Mouse (Mus musculus): ENCODE data around the gene St5. TPM values are rescaled to one million over a fixed set of nuclear protein-coding genes. Genes with fewer than 3 reads are reported as not detected.

St5 gene
- polyA plus RNA-seq, 1 experiment from 2014 or later, result 26.2 TPM

GRCm38 (mm10) chr7:109511838-109512237 is 191.6 kb downstream of the St5 start:
- Histone ChIP-seq H3K4me1 (replicated peaks) (peaks cover 9% of the 10 kb centered on the region), H3K4me3 (no peak overlapping the region), H3K9me3 (no peaks in the 10 kb centered on the region), H3K27me3 (no peaks in the 10 kb centered on the region), H3K36me3 (no peaks in the 10 kb centered on the region), H3K9ac (no peak overlapping the region), H3K27ac (replicated peaks) (no peak overlapping the region), H3K4me2 (no peak overlapping the region)
- ATAC-seq (ENCODE audit: low FRiP score, low read depth), result no peak
- WGBS, result 96% methylated on average over 3 of the region's 3 CpGs

- Histone ChIP-seq H3K4me3 (no peak overlapping the region), H3K9ac (no peak overlapping the region), H3K9me3 (no peaks in the 10 kb centered on the region), H3K27me3 (no peaks in the 10 kb centered on the region), H3K4me2 (no peak overlapping the region), H3K4me1 (replicated peaks) (peaks cover 10% of the 10 kb centered on the region), H3K36me3 (no peaks in the 10 kb centered on the region), H3K27ac (replicated peaks) (no peak overlapping the region)
- WGBS, result 70% methylated on average over 2 of the region's 2 CpGs
- ATAC-seq (ENCODE audit: low FRiP score, low read depth), result no peak
Measured at GRCm38 (mm10) chr7:109510799-109511198, 192.6 kb downstream of the St5 start.

- no peak within 1 kb of the TSS; the same call in 1 of the 2 replicates for H3K9ac ChIP-seq
- 0 out of 2 replicates have a peak within 1 kb of the TSS, but pooled peaks have one; percentile 10 for H3K27ac ChIP-seq (replicated peaks)
- 85% methylated on average over 4 of the region's 4 CpGs for WGBS
Measured at GRCm38 (mm10) chr7:109508034-109508433, 195.4 kb downstream of the St5 start, which contains the start of gene Trim66. Gene Trim66 (minus strand): TSS chr7:109508134.

GRCm38 (mm10) chr7:109507572-109507971 is 195.8 kb downstream of the St5 start:
- ATAC-seq (ENCODE audit: low FRiP score, low read depth), result no peak
- Histone ChIP-seq H3K4me2 (0 out of 2 replicates have a peak overlapping the region, but pooled peaks have one; percentile 12), H3K4me3 (no peak overlapping the region), H3K4me1 (replicated peaks) (peaks cover 10% of the 10 kb centered on the region), H3K27me3 (no peaks in the 10 kb centered on the region), H3K27ac (replicated peaks) (0 out of 2 replicates have a peak overlapping the region, but pooled peaks have one; percentile 10), H3K9ac (no peak overlapping the region; the same call in 1 of the 2 replicates), H3K36me3 (no peaks in the 10 kb centered on the region), H3K9me3 (no peaks in the 10 kb centered on the region)
- WGBS, result 45% methylated on average over 9 of the region's 9 CpGs

More at GRCm38 (mm10) chr7:109508034-109508433, 195.4 kb downstream of the St5 start, which contains the start of gene Trim66:
- Histone ChIP-seq H3K4me1 (replicated peaks) (peaks cover 10% of the 10 kb centered on the region), H3K36me3 (no peaks in the 10 kb centered on the region), H3K4me3 (no peak within 1 kb of the TSS), H3K9me3 (no peaks in the 10 kb centered on the region), H3K27me3 (no peaks in the 10 kb centered on the region), H3K4me2 (peak within 1 kb of the TSS; percentile 12; the same call in 1 of the 2 replicates)
- no peak for ATAC-seq (ENCODE audit: low FRiP score, low read depth)

GRCm38 (mm10) chr7:109507119-109507518 is 196.3 kb downstream of the St5 start:
- Histone ChIP-seq H3K27me3 (no peaks in the 10 kb centered on the region), H3K4me3 (no peak overlapping the region), H3K9me3 (no peaks in the 10 kb centered on the region), H3K27ac (replicated peaks) (0 out of 2 replicates have a peak overlapping the region, but pooled peaks have one; percentile 10), H3K4me2 (peak overlapping the region; percentile 12; the same call in 1 of the 2 replicates), H3K4me1 (replicated peaks) (peaks cover 10% of the 10 kb centered on the region), H3K36me3 (no peaks in the 10 kb centered on the region), H3K9ac (no peak overlapping the region; the same call in 1 of the 2 replicates)
- 3% methylated on average over 8 of the region's 8 CpGs for WGBS
- peak; percentile 69; the same call in 1 of the 2 replicates for ATAC-seq (ENCODE audit: low FRiP score, low read depth)

GRCm38 (mm10) chr7:109497507-109497906 is 205.9 kb downstream of the St5 start:
- Histone ChIP-seq H3K36me3 (no peaks in the 10 kb centered on the region), H3K4me2 (no peak overlapping the region), H3K27me3 (no peaks in the 10 kb centered on the region), H3K9ac (no peak overlapping the region), H3K4me3 (no peak overlapping the region), H3K27ac (replicated peaks) (no peak overlapping the region), H3K4me1 (replicated peaks) (peaks cover 18% of the 10 kb centered on the region), H3K9me3 (no peaks in the 10 kb centered on the region)
- no peak for ATAC-seq (ENCODE audit: low FRiP score, low read depth)
- WGBS, result 49% methylated on average over 4 of the region's 4 CpGs

- H3K9me3 ChIP-seq, result no peaks in the 10 kb centered on the region
- H3K9ac ChIP-seq, result peak overlapping the region; percentile 43
- H3K27ac ChIP-seq (replicated peaks), result peak overlapping the region; percentile 71
- 10% methylated on average over 21 of the region's 21 CpGs for WGBS
- H3K4me2 ChIP-seq, result peak overlapping the region; percentile 71
- H3K4me3 ChIP-seq, result peak overlapping the region; percentile 42
- peak; percentile 89 for ATAC-seq (ENCODE audit: low FRiP score, low read depth)
- no peaks in the 10 kb centered on the region for H3K27me3 ChIP-seq
- no peaks in the 10 kb centered on the region for H3K36me3 ChIP-seq
- peaks cover 18% of the 10 kb centered on the region for H3K4me1 ChIP-seq (replicated peaks)
Measured at GRCm38 (mm10) chr7:109493319-109494316, 209.8 kb downstream of the St5 start.

GRCm38 (mm10) chr7:109492616-109493318 is 210.6 kb downstream of the St5 start:
- ATAC-seq (ENCODE audit: low FRiP score, low read depth), result no peak; the same call in 1 of the 2 replicates
- H3K36me3 ChIP-seq, result no peaks in the 10 kb centered on the region
- peak overlapping the region; percentile 71; the same call in 1 of the 2 replicates for H3K27ac ChIP-seq (replicated peaks)
- peak overlapping the region; percentile 42 for H3K4me3 ChIP-seq
- peak overlapping the region; percentile 71 for H3K4me2 ChIP-seq
- H3K4me1 ChIP-seq (replicated peaks), result peaks cover 18% of the 10 kb centered on the region
- WGBS, result 67% methylated on average over 18 of the region's 18 CpGs
- no peaks in the 10 kb centered on the region for H3K27me3 ChIP-seq
- peak overlapping the region; percentile 43; the same call in 1 of the 2 replicates for H3K9ac ChIP-seq
- H3K9me3 ChIP-seq, result no peaks in the 10 kb centered on the region

GRCm38 (mm10) chr7:109484221-109484620 is 219.2 kb downstream of the St5 start:
- Histone ChIP-seq H3K4me2 (no peak overlapping the region), H3K4me3 (no peak overlapping the region), H3K27me3 (no peaks in the 10 kb centered on the region), H3K9ac (no peak overlapping the region), H3K36me3 (no peaks in the 10 kb centered on the region), H3K27ac (replicated peaks) (no peak overlapping the region), H3K4me1 (replicated peaks) (no peaks in the 10 kb centered on the region), H3K9me3 (no peaks in the 10 kb centered on the region)
- 69% methylated on average over 5 of the region's 5 CpGs for WGBS
- no peak for ATAC-seq (ENCODE audit: low FRiP score, low read depth)

GRCm38 (mm10) chr7:109480765-109481197 is 222.6 kb downstream of the St5 start:
- no peaks in the 10 kb centered on the region for H3K36me3 ChIP-seq
- H3K9ac ChIP-seq, result no peak overlapping the region
- H3K9me3 ChIP-seq, result no peaks in the 10 kb centered on the region
- no peak overlapping the region for H3K4me3 ChIP-seq
- 20% methylated on average over 7 of the region's 7 CpGs for WGBS
- no peaks in the 10 kb centered on the region for H3K4me1 ChIP-seq (replicated peaks)
- H3K4me2 ChIP-seq, result peak overlapping the region; percentile 18; the same call in 1 of the 2 replicates
- no peak overlapping the region for H3K27ac ChIP-seq (replicated peaks)
- ATAC-seq (ENCODE audit: low FRiP score, low read depth), result peak; percentile 66; the same call in 1 of the 2 replicates
- no peaks in the 10 kb centered on the region for H3K27me3 ChIP-seq

- 82% methylated on average over 3 of the region's 3 CpGs for WGBS
- ATAC-seq (ENCODE audit: low FRiP score, low read depth), result no peak
- no peak overlapping the region for H3K4me3 ChIP-seq
Measured at GRCm38 (mm10) chr7:109477926-109478325, 225.5 kb downstream of the St5 start.

More at GRCm38 (mm10) chr7:109477926-109478325, 225.5 kb downstream of the St5 start:
- Histone ChIP-seq H3K4me2 (no peak overlapping the region), H3K27me3 (no peaks in the 10 kb centered on the region), H3K9ac (no peak overlapping the region), H3K36me3 (no peaks in the 10 kb centered on the region), H3K27ac (replicated peaks) (no peak overlapping the region), H3K9me3 (no peaks in the 10 kb centered on the region), H3K4me1 (replicated peaks) (no peaks in the 10 kb centered on the region)

Data from hindbrain, embryonic 15.5 days (tissue).